Mouse (Mus musculus) thymus, postnatal 4 days (tissue): Measurements from ENCODE around the gene Rab44.

Source experiments
- DNase-seq: peaks from one replicate; pipeline ENCODE4 v3.0.0; 2021

Gene Rab44

DNA sequence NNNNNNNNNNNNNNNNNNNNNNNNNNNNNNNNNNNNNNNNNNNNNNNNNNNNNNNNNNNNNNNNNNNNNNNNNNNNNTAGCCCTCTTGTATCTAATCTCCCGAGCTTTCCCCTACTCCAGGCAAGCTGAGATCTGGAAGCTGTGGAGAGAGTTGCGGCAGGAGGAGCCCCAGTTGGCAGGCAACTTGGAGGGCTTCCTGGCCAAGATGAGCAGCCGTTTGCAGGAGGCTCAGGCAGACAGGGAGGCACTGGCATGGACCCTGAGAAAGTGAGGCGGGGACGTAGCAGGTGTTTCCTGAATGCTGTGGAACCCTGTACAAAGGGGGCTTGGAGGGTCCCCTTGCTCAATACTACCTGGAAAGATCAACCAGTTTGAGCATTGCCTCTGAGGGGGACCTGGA, 21.1 kb downstream of the Rab44 start:
- DNase-seq = peak; percentile 58

DNA sequence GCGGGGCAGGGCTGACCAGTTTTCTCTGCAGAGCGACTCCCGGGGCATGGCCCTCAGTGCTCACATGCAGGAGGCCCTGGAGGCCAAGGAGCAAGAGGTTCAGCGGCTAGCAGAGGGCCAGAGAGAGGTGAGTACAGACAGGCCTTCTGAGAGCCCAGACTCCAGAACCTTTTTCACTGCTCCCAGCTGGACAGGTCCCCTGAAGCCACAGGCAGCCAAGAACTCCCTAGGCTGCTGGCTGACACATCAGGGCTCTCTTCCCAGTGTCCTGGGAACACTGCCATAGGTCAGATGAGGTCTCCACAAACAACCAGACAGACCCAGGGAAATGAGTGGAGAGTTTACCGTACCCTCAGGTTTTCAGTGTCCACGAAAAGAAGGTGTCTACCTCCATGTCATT, 22.3 kb downstream of the Rab44 start:
- DNase-seq = no peak

DNA sequence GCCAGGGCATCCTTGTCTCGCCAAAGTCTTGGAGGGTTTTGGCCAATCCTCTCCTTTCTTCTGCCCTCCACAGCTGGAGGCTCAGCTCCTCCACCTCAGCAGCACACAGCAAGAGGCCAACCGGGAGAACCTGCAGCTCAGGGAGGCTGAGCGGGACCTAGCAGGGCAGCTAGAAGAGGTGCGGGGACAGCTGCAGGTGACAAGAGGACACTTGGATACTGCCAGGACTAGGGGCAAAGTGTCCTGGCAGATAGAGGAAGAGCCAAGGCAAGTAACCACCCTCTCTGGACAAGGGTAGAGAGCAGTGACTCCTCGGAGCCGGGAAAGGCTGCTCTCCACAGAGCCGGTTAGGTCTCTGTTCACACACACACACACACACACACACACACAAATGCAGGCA, 24.0 kb downstream of the Rab44 start:
- DNase-seq = no peak

DNA sequence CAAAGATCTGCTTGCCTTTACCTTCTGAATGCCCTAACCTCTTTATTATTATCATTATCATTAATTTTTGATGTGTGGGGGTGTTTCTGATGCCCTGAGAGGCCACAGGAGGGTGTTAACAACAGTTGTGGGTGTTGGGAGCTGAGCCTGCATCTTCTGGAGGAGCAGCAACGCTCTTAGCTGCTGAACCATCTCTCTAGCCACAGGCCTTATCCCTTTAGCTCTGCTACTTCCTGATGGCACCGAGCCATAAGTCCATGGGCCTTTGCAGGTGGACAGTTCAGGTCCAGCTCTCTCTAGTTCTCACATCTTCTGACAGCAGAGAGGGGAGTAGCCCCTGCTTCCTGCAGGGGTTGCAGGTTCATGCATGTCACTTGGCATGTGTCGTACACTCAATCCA, 27.6 kb downstream of the Rab44 start:
- DNase-seq = no peak

DNA sequence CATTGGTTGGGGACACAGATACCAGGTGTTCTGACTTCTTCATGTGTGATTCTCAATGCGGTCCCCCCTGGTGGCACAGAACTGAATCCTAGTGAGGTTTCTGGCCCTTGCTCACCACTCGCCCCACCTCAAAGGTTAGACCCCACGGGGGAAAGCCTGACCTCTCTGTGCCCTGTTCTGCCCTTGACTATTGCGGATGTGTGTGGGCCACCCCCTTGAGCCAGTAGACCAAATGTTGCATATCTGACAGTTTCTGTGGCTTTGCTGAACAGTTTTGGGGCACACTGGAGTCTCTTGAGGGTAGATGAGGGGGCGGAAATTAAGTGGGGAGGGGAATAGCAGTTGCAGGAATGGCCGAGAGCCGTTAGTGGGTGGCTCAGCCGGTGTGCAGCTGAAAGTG, 29.3 kb downstream of the Rab44 start:
- DNase-seq = peak; percentile 54

DNA sequence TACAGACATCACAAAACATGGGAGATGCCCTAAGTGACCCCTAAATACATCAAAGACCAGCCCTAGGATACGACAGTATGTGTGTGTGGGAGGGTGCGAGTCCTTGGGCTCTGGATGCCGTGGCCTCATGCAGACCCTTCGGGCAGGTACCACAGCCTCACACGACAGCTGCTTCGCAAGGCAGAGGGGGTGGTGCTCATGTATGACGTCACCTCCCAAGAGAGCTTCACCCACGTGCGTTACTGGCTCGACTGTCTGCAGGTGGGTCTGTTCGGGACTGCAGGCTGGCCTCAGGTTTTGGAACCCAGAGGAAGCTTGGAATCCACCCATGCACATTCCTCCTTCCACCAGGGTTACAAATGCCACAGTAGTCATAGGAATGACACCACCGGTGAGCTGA, 31.2 kb downstream of the Rab44 start:
- no peak for DNase-seq

DNA sequence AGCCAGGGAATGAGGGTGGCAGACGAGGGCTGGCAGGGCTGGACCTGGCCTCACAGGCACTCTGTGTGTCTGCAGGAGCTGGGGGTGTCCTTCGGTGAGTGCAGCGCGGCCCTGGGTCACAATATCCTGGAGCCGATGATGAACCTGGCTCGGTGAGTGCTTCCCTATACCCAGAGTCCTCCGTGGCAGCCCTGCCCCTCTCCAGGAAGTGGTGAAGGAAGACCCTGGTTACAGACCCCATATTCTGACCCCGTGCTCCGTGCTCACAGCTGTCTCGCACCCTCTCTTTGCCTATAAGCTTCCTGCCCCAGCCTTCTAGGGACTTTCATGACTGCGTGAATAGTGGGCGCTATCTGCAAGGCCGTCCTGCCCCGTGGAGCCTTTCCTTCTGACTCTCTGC, 33.3 kb downstream of the Rab44 start:
- DNase-seq = peak; percentile 51

DNA sequence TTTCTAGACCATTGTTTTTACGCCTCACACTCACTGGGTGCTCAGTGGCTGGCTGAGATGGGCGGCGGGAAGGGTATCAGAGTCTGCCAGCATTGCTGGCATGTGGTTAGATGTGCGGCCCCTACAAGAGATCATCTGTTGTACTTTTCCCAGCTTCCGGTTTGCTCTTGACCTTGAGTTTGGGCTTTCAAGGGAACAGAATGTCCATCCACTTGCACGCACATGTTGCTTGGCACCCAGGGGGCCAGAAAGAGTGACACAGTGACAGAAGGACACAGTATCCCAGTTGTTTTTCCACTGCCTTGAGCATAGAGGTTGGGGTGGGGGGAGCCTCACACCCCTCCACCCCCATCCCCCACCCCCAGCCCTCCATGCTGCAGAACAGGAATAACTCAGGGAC, 33.8 kb downstream of the Rab44 start:
- DNase-seq = no peak

DNA sequence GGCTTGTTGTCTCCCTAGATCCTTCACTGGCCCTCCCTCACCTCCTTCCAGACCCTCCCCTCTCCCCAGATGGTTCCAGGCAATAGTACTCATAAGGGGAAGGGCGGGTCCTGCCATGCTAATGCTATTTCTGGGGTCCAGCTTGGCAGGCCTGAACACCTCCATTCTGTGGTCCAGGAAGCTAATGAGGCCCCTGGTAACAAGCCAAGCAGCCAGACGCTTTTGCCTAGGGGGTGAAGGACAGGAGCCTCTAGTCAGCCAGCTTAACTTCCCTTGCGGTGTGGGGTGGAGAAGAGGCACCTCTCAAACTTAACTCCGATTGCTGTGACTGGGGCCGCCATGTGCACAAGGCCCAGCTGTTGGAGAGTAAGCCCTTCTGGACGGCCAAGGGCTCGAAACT, 35.8 kb downstream of the Rab44 start:
- no peak for DNase-seq

DNA sequence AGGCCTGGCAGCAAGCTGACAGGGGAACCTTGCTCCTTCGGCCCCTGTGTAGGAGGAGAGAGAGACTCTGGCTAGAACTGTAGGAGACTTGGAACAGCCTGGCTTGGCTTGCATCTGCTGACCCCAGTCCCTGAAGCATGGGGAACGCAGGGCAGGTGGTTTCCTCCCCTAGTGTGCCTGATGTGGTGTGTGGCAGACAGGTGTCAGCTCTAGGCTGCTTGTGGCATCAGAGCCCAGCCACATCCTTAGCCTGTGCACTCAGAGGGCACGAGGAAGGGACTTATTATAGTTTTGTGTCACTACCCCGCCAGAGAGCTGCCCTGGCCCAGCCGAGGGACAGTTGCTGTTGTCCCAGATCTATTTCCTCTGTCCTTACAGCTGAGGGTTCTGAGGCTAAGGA, 38.6 kb downstream of the Rab44 start:
- peak; percentile 64 for DNase-seq

DNA sequence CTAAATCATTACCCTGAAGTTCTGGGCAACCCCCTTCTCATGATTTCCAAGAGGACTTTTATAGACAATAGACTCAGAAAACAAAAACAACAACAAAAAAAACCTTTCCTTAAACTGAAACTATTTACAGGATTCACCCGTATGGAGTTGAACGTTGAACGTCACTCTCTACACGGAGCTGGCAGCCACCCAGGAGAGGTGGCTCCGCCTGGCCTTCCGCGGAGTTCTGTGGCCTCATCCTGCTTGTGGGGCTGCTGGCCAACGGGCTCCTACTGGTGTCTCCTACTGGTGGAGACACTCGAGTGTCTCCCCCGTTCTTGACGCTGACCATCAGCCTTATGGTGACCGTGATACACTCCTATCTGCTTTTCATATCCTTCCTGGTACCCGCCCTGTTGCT, 40.3 kb downstream of the Rab44 start:
- DNase-seq = no peak

DNA sequence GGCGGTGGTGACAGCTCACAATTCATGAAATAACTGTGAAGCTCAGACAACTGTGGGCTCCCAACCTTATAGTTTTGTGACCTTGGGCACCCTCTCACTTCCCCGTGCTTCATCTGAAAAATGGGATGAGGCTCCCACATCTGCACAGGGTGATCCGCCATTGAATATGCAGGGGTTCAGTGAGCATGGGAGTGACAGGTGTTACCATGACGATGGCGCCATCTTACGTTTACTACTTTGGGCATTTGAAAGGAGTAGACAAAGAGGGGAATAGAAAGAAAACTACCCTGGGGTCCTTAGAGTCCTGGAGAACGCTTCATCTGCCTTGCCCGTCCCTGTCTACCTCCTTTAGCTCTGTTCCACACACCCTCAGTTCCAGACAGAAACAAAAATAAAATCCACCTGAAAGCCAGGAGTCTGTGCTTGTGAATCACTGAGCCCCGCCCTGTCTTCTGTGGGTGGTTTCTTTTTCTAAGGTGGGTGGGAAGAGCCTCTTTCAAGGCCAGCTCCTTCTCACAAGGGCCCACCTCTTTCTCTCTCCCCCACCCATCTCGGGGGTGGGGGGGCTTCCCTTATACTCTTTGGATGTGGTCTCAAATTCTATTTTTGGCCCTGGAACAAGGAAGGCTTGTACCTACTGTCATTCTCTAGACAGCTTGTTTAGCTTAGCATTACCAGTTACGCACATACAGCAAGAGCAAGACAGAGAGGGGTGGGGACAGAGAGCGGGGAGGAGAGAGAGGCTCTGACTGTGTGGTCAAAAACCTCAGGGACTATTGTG, 41.6 kb downstream of the Rab44 start:
- peak; percentile 53 for DNase-seq

DNA sequence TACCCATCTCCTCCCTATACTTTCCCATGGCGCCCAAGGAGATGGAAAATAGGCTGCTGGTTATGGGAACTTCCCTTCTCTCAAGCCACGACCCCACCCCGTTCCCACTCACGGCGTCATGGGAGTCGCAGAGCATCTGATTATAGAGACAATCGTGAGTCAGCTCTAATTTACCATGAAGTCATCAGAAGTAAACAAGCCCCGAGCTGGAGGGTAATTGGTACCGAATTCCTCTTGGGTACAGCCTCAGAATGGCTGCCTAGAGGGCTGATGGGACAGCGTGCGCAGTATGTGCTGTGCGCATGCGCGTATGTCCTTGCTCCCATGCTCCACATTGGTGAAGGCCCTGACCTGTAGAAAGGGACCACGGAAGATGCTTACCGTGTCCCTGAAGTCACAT, 42.5 kb downstream of the Rab44 start:
- DNase-seq = no peak

DNA sequence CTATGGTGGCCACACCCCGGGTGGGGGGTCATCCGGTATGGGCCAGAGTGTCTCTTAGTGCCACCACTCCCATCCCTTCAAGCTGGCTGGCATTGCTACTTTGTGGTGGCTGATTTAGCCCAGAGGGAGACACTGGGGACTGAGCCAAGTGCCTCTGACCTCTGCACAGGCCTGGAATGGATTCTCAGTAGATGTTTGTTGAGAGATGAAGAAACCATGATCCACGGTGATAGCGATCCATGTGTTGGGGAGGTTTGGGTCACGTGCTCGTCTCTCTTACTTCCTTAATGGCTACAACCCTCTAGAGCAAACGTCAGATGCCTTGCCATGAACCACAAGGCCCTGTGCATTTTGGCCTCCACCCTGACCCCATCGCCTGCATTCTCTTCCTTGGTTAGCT, 42.9 kb downstream of the Rab44 start:
- DNase-seq = no peak

DNA sequence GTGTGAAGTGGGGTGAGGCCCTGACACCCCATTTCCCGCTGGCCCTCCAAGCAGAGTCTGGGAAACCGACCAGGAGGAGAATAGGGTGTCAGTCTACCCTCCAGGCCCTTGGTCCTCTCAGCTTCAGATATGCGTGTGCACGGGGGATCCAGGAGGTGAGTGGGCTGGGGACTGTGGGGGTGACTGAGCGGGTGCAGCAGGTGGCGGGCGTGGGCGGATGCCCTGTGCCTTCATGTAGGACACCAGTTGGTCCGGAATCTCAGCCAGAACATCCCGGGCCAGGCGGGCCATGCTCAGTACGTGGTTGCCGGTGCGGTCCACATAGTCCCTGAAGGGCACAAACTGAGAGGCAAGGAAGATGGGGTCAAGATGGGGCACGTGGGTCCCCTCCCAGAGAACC, 45.0 kb downstream of the Rab44 start:
- no peak for DNase-seq

DNA sequence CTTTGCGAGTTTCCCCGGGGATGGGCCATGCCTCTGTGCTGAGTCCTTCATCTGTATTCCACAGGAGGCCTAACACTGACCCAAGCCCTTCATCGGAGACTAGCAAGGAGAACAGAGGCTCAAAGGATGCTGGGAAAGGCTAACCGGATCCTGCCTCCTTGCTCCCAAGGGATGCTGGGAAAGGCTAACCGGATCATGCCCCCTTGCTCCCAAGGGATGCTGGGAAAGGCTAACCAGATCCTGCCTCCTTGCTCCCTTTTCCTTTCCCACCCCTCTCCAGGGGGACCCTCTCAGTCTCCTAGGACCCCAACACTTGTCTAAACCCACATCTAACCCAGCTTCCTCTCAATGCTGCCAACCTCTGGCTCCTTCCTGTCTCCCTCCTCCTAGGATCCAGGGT, 45.4 kb downstream of the Rab44 start:
- no peak for DNase-seq

DNA sequence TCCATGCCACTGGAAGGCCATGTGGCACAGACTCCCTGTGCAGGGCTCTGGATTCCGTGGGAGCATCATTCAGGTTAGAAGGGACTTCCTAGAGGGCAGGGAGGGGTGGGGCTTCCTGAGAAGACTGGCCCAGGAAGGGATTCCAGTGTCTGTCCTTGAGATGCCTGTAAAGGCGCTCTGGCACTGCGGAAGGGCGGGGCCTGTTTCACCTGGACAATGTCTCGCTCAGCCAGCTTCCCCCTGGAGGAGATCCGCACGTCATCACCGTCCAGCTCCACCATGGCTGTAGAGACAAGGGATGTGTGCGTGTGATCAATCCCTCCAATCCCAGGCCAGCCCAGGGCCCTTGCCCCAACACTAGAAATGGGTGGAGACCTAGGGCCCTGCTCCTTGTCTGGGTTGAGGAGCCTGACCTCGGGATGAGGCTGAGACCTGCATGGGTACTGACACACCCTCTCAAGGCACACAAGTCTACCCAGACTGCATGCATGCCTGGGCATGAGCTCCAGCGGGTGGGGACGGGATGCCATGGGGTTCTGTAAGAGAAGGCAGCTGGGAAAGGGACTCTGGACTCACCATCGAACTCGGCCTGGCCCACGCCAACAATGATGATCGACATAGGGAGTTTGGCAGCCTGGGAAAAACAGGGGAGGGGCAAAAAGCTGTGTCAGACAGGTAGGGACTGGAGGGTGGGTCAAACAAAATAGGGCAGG, 46.0 kb downstream of the Rab44 start:
- DNase-seq = no peak

DNA sequence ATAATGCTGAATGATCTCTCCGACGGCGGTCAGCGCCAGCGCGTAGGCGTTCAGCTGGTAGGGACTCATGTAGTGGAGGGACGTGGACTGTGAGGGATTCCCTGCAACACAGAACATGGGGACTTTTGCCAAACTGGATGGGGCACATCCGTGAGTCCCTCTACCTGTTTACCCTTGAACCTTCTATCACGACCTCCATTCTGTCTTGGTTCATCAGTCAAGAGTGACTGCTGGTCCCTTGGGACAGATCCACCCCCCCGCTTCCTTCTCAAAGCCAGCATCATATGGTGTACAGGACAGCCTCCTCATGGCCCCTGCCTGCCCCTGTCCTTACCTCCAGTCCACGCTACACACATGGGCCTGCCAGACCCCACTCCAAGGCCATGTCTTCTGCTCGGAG, 48.4 kb downstream of the Rab44 start:
- DNase-seq = no peak

DNA sequence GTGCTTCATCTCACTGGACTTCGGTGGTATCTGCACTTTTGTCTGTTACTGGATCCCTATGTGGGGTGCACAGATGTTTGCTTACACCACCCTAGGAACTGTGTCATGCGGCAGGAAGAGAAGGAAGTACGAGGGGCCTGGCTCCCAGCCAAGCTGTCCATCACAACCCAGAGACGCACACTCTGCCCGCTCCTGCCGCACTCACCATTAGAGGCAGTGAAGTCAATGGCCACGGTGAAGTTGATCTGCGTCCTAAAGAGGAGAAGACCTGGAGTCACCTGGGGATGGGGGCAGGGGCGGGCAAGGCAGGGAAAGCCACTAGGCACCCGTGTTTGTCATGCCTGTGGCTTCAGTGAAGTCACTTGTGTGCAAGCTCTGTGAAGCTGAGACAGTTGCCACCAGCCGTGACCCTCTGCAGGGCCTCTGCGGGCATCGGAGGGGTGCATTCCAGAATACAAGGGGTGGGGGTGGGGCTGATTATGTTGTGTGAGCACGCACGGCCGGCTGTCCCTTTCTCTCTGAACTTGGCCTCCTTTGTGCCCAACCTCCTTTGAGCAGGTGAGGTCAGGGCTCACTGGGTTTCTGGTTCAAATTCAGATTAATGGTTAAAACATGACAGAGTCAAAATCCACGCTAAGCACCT, 50.6 kb downstream of the Rab44 start:
- DNase-seq = peak; percentile 67

DNA sequence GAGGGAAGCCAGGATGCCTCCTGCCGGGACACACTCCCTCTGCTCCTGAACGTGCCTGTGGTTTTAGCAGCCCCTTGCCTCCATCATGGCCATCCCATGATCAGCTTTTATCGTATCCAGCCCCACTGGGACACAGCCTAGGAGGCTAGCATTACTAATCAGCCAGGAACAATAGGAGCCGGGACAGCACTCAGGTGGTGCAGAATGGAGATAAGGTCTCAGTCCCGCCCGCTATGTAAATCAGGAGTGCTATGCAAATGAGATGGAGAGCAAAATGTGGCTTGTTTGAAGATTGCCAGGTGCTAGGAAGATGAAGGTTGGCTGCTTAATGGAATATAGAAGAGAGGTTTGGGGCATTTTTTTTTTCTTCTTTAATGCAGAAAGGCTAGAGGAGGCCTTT, 51.5 kb downstream of the Rab44 start:
- no peak for DNase-seq

DNA sequence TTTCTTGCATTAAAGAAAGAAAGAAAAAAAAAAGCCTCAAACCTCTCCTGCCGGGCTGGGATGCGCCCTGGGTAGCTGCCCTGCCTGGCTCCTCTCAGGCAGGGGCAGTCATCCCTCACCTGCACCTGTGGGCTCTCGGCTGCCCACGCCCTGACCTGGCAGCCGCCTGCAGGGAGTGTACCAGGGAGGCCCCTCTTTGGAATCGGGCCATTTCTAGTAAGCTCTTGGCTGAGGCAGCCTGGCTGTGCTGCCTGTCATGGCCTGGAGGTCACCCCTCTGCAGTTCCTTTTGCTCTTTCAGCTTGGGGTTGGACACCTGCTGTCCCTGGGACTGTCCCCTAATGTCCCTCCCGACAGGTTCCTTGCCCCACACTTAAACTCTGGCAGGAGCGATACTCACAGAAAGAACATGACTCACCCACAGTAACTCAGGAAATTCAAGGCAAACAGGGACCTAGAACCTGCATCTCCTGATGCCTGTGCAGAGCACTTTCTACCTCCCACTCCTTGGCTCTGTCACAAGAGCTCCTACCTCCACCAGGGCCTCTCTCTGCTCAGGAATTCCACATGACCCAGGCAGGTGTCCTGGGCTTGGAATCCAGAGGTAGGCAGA, 52.1 kb downstream of the Rab44 start:
- DNase-seq = no peak

DNA sequence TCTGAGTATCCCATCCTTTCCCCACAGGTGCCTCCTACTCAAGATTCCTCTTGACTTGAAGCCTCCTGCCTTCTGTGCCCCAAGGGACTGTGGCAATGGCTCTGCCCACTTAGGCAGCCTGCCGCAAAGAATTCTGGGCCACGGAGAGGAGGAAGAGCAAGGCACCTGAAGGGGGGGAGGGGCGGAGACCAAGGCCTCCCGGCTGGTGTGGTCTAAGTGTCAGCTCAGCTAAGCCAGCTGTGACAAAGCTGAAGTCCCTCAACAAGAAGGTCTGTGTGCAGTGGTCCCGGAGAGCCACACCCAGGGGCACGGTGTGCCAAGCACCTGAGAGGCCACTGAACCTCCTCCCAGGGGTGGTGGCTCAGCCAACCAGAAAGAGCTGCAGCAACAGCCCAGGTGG, 53.4 kb downstream of the Rab44 start:
- peak; percentile 90 for DNase-seq

DNA sequence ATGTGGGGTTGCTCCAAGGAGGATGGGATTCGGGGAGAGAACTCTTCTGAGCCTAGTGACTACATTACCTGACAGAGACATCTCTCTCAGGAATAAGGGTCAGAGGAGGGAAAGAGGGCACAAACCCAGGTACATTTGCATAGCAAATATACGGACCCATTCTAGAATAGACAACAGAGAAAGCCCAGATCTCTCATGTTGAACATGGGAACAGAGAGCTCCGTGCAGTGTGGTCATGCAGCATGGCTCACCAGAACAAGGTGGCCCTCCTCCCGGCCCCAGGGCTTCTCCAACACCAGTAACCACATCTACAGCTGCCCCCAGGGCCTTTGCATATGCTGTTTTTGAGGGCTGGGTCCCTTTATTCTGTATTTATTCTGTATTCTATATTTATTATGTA, 54.5 kb downstream of the Rab44 start:
- no peak for DNase-seq
